ENCODE assay signal across 12 mouse cellular contexts in the genomic region with DNA sequence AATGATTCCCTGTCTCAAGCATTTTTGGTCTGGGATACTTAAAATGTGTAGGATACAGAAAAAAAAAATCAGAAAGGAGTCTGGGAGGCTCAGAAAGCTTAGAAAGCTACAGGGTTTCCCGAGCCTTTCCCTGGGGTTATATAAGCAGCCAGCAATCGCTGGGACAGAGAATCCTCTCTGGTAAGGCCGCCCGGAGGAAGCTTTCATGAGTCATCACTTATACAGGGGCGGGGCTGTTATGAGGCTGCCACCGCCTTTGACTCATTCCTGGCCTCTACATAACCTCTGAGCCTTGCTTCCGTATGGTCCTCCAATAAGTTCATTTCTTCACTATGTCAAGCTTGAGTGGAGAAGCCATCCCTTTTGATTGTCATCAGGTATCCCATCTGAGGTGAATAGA. TPM values are rescaled to one million over a fixed set of nuclear protein-coding genes. Genes with fewer than 3 reads are reported as not detected.
A peak's percentile ranks its signal among the peaks of the same experiment; 100 is the strongest.
DNase-seq lines count a peak whose midpoint lies in the region; ATAC-seq lines count a peak whose summit lies in the region.
"Had no signal": no experiment of that assay in that cellular context is flagged by ENCODE, and none has a peak within 500 bp of the region (broad histone marks: within the 10 kb centered on the region; RNA-seq: fewer than 3 reads in every experiment).

No protein-coding gene starts in this region.

- ATAC-seq in monocyte, adult 5-6 weeks (replicated peaks; ENCODE audit: insufficient number of reproducible peaks, low FRiP score, low TSS enrichment, poor library complexity, severe bottlenecking), result no peak

- H3K36me3 ChIP-seq in heart, embryonic 10.5 days, result no peaks in the 10 kb centered on the region
- H3K36me3 ChIP-seq: limb, embryonic 15.5 days had no signal

- no peak overlapping the region for H3K27ac ChIP-seq in heart, embryonic 10.5 days
- H3K27ac ChIP-seq: hindbrain, embryonic 14.5 days; limb, embryonic 15.5 days had no signal

- H3K27me3 ChIP-seq in heart, embryonic 10.5 days (ENCODE audit: insufficient read depth, poor library complexity, severe bottlenecking), result peaks cover 8% of the 10 kb centered on the region; the same call in 1 of the 2 replicates
- H3K27me3 ChIP-seq: limb, embryonic 15.5 days had no signal

- DNase-seq in heart, adult 11 months, result peak; percentile 92
- DNase-seq in heart, embryonic 10.5 days (ENCODE audit: low spot score), result no peak
- DNase-seq in urinary bladder, postnatal 14 days (ENCODE audit: low spot score), result peak; percentile 63
- DNase-seq in urinary bladder, adult 2 months (ENCODE audit: low spot score), result no peak
- peak; percentile 17 to 31 for DNase-seq in heart, postnatal 10 days
- DNase-seq in urinary bladder, postnatal 36 days (ENCODE audit: low spot score in 2 of 2), result peak; percentile 48 to 49
- DNase-seq in cerebellum, postnatal 4 days (ENCODE audit: low spot score in 2 of 2), result no peak
- DNase-seq: cerebellum, adult 8-10 months had no signal

- no peak overlapping the region for H3K4me3 ChIP-seq in heart, embryonic 10.5 days
- H3K4me3 ChIP-seq: limb, embryonic 15.5 days had no signal

- H3K9me3 ChIP-seq in heart, embryonic 10.5 days, result no peaks in the 10 kb centered on the region
- H3K9me3 ChIP-seq: limb, embryonic 15.5 days had no signal

- H3K4me1 ChIP-seq in heart, embryonic 10.5 days, result peaks cover 20% of the 10 kb centered on the region
- H3K4me1 ChIP-seq: limb, embryonic 15.5 days had no signal

- intact Hi-C loops in heart, postnatal 10 days (cut with DNase I), result no loop called here

- WGBS in heart, embryonic 10.5 days, result 52% methylated on average over 7 of the region's 7 CpGs

RNA-seq across cellular contexts. Expression of a gene that starts 53.5 kb away (rescaled TPM):
- polyA plus RNA-seq in heart, embryonic 10.5 days (2016; fragmentation: Nextera tagmentation; extraction: Ambion mirVana), result 2.7 and 6.6 TPM in 2 replicates
- polyA plus RNA-seq in urinary bladder, adult 2 months (2012; rRNA removed), result 93.6 and 98.2 TPM in 2 replicates
- 1 to 10 TPM; 2.3 to 2.8 TPM for total RNA-seq in heart, postnatal 10 days (2021)
- total RNA-seq in monocyte, adult 5-6 weeks (2017), result not detected in 3 replicates
- total RNA-seq: megakaryocyte progenitor cell, adult 5-6 weeks had no signal

Comparison
In these comparisons a context has a peak if more than half of its experiments do, and no peak if none do; other contexts are left out.
1. DNase-seq: peak in heart, adult 11 months (single experiment), urinary bladder, postnatal 14 days (single experiment), heart, postnatal 10 days (2 of 2) and urinary bladder, postnatal 36 days (2 of 2); none in heart, embryonic 10.5 days (single experiment), urinary bladder, adult 2 months (single experiment) and cerebellum, postnatal 4 days (0 of 2).